Mouse (Mus musculus) testis, adult 2 months (tissue): ENCODE results near the gene 1700003E16Rik.
A peak's percentile ranks its signal among the peaks of the same experiment; 100 is the strongest.

Experiments used
- CTCF ChIP-seq: fragments of 200-500 bp; IDR thresholded peaks from 2 replicates; pipeline ENCODE4 v1.5.1; 2012; ENCODE audit warnings: low read depth, mild to moderate bottlenecking, inconsistent platforms, low read length, moderate library complexity; ENCODE audit not compliant: control insufficient read depth, insufficient read depth, insufficient replicate concordance
- POLR2A ChIP-seq: fragments of 200-500 bp; IDR thresholded peaks from 2 replicates; pipeline ENCODE4 v1.6.1; 2012; ENCODE audit warnings: low read depth, mild to moderate bottlenecking, inconsistent platforms, low read length, moderate library complexity; ENCODE audit not compliant: control insufficient read depth

DNA sequence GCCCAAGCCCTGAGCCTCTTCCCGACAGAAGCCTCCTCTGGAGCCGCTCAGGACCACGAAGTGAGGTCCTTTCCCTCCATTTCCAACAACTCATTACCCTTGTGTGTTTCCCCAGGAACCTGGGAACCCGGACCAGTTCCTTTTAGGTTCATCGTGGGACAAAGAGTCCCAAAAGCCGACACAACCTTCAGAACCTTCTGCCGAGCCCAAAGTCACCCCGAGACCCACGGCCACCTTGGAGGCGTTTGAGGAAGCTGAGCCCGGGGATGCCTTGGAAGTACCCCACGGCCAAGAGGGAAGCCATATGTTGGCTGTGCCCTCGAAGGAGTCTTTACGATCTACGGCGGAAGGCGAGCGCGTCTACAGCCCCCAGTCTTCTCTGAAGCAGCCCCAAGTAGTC, 5.2 kb downstream of the 1700003E16Rik start:
- TF ChIP-seq CTCF (0 out of 2 replicates have a peak, but pooled peaks have one; percentile 4), POLR2A (no peak)
